Mouse (Mus musculus): ENCODE measurements around the gene Bricd5.
A peak's percentile ranks its signal among the peaks of the same experiment; 100 is the strongest.

Gene Bricd5

GRCm38 (mm10) chr17:24463374-24464133 lies 10.1 kb upstream of the Bricd5 start:
- DNase-seq, result no peak

GRCm38 (mm10) chr17:24468636-24469246 lies 4.9 kb upstream of the Bricd5 start:
- no peak for DNase-seq

- DNase-seq, result no peak
Measured at GRCm38 (mm10) chr17:24469336-24469909, 4.3 kb upstream of the Bricd5 start.

DNA sequence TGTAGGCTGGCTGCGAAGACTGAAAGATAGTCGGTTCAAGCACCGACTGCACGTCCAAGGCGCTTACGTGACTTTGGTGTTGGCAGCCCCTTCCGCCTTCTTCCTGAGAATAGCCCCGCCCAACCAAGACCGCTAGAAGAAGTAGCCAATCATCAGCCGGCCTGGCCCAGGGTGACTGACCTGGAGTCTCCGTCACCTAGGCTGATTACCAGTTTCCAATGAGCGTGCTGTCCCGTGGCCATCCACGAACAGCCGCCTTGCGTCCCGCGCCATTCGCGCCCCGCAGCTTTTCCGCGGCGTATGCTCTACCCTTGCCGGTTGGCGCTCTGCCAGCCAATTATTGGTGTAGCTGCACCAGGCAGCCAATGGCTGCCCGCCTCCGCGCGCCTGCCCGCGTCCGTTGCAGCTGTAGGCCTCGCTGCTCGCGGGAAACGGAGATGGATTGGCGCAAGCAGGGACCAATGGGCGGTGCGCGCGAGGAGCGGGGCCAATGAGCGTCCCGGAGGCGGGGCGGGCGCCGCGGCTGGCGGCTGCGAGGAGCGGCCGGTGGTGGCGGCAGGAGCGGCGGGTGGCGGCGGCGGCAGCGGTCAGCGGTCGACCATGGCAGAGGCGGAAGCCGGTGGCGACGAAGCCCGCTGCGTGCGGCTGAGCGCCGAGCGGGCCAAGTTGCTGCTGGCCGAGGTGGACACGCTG lies 3.6 kb upstream of the Bricd5 start, which contains the start of the genes E4f1 and Pgp:
TSS of gene E4f1 (minus strand) at position 404 of the 693 bp plus-strand sequence.
TSS of gene Pgp (plus strand) at position 483 of the 693 bp plus-strand sequence.
- peak; percentile 100 for DNase-seq

- peak; percentile 34 for DNase-seq
Measured at GRCm38 (mm10) chr17:24470701-24471527, 2.8 kb upstream of the Bricd5 start.

DNA sequence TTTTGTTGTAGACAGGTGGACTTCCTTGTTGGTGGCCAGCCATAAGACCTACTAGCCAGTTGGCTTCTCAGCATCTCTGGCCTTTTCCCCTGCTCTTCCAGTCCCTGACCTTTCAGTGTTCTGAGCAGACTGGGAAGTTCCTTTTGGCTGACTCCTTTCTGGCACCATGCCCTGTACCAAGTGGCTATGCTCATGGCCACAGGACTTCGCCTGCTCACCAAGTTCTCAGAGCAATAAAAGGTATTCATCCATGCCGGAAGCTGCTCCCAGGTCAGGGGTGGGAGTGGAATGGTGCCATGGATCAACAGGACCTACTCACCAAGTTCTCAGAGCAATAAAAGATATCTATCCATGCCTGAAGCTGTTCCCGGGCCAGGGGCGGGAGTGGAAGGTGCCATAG lies 1.2 kb upstream of the Bricd5 start:
- no peak for DNase-seq

GRCm38 (mm10) chr17:24474557-24474956 lies 873 bp downstream of the Bricd5 start:
- no peak for DNase-seq

- DNase-seq, result no peak
Measured at GRCm38 (mm10) chr17:24475586-24475985, 1.9 kb downstream of the Bricd5 start.

DNA sequence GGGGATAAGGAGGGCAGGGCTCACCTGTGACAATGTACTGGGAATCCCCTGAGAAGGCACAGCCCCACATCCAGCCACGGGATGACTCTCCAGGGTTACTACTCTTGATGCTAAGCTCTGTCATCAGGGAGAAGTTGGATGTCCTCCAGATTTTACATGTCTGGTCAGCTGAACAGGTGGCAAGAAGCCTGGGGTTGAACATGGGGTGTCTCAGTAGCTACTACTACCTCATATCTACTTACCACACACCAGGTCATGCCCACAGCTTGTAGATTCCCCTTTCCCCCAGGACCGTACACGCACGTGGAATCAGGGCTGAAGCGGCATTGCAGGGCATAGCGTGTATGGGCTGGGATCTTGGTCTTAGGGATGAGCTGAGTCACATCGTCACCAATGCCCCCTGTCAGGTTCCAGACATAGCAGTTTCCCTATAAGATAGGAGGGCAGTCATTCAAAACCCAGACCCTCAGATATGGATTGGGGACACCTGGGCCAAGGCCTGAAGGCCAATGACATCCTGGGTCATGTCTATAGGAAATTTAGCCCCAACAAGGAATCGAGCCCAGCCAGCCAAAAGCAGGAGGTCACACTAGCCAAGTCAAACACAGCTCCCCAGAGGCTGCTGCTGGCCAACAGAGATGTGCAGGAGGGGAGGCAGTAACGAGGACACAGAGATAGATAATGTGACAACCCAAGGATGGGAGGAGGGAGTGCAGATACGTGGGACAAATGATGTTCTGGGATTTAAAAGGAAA lies 2.5 kb downstream of the Bricd5 start:
- no peak for DNase-seq

- DNase-seq, result no peak
Measured at GRCm38 (mm10) chr17:24477053-24477984, 3.6 kb downstream of the Bricd5 start.

- DNase-seq, result no peak
Measured at GRCm38 (mm10) chr17:24477985-24478600, 4.4 kb downstream of the Bricd5 start.

GRCm38 (mm10) chr17:24478663-24479380 lies 5.1 kb downstream of the Bricd5 start, which contains the start of gene Mlst8:
TSS of gene Mlst8 (minus strand) at chr17:24479078.
- peak; percentile 97 for DNase-seq

DNA sequence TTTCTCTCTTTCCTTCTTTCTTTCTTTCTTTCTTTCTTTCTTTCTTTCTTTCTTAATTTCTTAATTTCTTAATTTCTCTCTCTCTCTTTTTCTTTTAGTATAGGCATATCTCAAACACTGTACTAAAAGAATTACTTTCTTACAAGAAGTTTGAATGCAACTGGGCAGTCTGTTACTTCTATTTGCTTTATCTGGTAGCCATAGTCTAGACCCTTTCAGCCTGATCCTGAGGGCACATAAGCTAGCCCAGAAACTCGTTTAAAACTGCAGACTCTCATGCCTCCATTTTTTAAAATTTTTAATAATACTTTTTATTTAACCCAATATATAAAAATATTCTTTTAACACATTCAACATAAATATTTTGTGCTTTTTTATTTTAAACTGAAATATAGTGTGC lies 5.7 kb downstream of the Bricd5 start:
- no peak for DNase-seq

DNA sequence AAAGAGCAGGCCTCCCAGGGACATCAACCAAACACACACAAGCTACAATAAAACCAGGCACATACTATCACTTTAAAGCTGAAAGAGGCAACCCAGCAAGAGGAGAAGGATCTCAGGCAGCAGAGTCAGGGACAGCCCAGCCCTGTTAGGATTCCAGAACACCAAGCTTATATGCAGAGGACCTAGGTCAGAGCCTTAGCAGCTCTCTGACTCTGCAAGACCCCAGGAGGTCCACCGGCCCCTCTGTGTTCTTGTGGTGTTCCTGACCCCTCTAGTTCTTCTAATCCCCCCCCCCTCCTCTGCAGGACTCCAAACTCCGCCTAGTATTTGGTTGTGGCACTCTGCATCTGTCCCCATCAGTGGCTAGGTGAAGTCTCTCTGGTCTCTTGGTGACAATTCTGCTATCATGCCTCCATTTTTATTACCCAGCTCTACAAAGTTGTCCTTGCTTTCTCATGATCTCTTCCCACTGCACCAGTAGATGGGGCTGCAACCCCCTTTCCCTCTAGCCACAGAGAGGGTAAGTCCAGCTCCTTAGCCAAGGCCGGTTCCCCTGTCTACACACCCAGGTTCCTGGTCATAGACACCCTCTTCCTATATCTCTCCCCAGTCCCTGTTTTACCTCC lies 6.6 kb downstream of the Bricd5 start:
- DNase-seq, result no peak

DNA sequence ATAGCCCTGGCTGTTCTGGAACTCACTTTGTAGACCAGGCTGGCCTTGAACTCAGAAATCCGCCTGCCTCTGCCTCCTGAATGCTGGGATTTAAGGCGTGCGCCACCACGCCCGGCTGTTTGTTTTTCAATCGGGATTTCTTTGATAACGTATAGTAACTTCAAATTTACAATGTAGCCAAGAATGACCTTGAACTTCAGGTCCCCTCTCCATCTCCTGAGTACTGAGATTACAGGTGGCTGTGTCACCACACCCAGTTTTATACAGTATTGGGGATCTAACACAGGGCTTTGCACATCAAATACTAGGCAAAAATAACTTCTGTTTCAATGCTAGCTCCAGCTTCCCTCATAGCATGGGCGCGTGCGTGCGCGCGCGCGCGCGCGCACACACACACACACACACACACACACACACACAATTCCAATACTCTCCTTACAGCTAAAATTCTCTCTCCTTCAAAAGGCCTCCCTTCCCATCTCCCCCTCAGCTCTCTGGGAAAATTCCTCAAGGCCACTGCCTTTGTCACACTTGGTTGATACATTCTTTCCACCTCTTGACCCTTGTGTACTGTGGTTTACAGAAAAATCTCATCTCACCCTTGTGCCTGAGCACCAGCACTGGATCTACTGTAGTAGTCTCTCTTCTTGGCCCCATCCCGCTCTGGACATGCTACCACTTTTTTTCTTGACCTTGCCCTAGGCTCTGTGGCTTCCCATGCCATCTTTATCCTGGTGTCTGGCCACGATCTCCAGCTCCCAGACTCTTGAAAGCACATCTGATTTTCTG lies 7.5 kb downstream of the Bricd5 start:
- no peak for DNase-seq

DNA sequence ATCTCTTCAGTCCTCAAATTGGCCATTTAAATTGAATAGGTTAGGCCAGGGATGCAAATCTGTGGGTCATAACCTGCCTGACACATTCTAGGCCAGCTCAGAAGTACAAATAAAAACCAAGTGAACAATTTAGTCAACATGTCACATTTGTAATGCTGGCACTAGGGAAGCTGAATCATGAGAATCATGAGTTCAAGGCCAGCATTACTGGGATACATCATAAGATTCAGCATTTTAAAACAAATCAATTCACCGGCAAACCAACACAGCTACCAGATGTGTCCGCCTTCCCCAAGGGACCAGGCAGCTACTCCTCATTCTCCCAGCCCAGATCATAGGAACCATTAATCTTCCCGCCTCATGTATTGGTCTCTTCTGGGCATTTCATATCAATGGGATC lies 9.8 kb downstream of the Bricd5 start:
- no peak for DNase-seq

DNA sequence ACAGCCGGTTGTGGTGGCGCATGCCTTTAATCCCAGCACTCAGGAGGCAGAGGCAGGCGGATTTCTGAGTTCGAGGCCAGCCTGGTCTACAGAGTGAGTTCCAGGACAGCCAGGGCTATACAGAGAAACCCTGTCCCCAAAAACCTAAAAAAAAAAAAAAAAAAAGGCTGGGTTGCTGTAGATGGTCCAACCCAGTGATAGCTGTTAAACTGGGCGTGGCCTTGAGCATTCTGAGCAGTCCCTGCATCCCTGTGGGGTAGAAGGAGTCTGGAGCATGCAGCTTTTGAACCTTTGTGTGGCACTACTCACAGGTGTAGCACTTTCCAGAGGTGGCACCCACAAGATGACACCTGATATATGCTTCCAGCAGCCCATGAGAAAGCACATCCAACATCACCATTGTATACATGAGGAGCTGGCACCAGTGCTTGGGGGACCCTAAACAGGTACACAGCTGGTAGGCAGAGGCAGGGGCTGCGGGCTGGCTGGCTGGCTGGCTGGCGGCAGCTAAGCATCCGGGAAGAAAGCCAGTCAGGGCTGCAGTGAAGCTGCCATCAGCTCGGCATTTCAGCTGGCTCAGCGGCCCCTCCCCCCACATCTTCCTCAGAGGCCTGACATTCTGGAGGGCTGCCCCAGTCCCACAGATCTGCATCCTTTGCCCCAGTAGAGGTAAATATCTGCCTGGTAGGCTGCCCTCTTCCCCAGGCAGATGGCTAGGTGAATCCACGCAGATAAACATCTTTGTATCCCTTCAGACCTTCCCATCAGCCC lies 11.6 kb downstream of the Bricd5 start:
- peak; percentile 78 for DNase-seq

Measured in right cerebral cortex, postnatal 4 days (tissue).